Mouse (Mus musculus) gastrocnemius, adult 18-20 months (tissue): Measurements from ENCODE around the gene Grik4. TPM values are rescaled to one million over a fixed set of nuclear protein-coding genes. Genes with fewer than 3 reads are reported as not detected.
"Not testable (repeated sequence)": the region's sequence is repeated elsewhere in the genome, so short reads cannot be mapped to it uniquely, and the experiment has no call there.

ENCODE experiments used
- DNase-seq: peaks from one replicate; pipeline ENCODE4 v3.0.0; 2021; ENCODE audit warnings: low spot score
- long read RNA-seq, 2 experiments: library from polyadenylated mRNA; stranded (forward); transcript quantifications; one replicate each; pipeline ENCODE4 v2.0.0; 2021
- total RNA-seq, 2 experiments: library from RNA; stranded (reverse); gene quantifications; 2 replicates each; pipeline ENCODE4 v1.2.3; 2021

Gene Grik4
- under 1 TPM in 1 of 2 experiments, not detected in 1; 0.12 TPM for total RNA-seq
- long read RNA-seq, experiment 1: 0 reads
- long read RNA-seq, experiment 2: 0 reads

GRCm38 (mm10) chr9:42943781-42944535 is at the start of gene Grik4:
Gene Grik4 (minus strand): TSS chr9:42944493.
- DNase-seq: no peak

- DNase-seq: no peak
Observed at GRCm38 (mm10) chr9:42993659-42994058, 49.4 kb upstream of the Grik4 start.

- DNase-seq: no peak
Observed at GRCm38 (mm10) chr9:42987988-42988387, 43.7 kb upstream of the Grik4 start.

- no peak for DNase-seq
Observed at GRCm38 (mm10) chr9:42968894-42969521, 24.7 kb upstream of the Grik4 start.

GRCm38 (mm10) chr9:42967731-42968130 is 23.4 kb upstream of the Grik4 start:
- no peak for DNase-seq

- DNase-seq: not testable (repeated sequence)
Observed at GRCm38 (mm10) chr9:42964809-42965208, 20.5 kb upstream of the Grik4 start.

- no peak for DNase-seq
Observed at GRCm38 (mm10) chr9:42964366-42964765, 20.1 kb upstream of the Grik4 start.

GRCm38 (mm10) chr9:42962506-42962905 is 18.2 kb upstream of the Grik4 start:
- no peak for DNase-seq

GRCm38 (mm10) chr9:42958401-42958800 is 14.1 kb upstream of the Grik4 start:
- no peak for DNase-seq

GRCm38 (mm10) chr9:42948381-42948780 is 4.1 kb upstream of the Grik4 start:
- no peak for DNase-seq

- no peak for DNase-seq
Observed at GRCm38 (mm10) chr9:42945174-42945573, 881 bp upstream of the Grik4 start.

- DNase-seq: peak; percentile 82
Observed at GRCm38 (mm10) chr9:42944536-42945006, 278 bp upstream of the Grik4 start.

GRCm38 (mm10) chr9:42943057-42943529 is 1.2 kb downstream of the Grik4 start:
- DNase-seq: no peak

- DNase-seq: no peak
Observed at GRCm38 (mm10) chr9:42942148-42942547, 2.1 kb downstream of the Grik4 start.

- DNase-seq: no peak
Observed at GRCm38 (mm10) chr9:42932146-42932545, 12.1 kb downstream of the Grik4 start.

GRCm38 (mm10) chr9:42927498-42927897 is 16.8 kb downstream of the Grik4 start:
- no peak for DNase-seq

GRCm38 (mm10) chr9:42926564-42926963 is 17.7 kb downstream of the Grik4 start:
- no peak for DNase-seq

GRCm38 (mm10) chr9:42921830-42922229 is 22.5 kb downstream of the Grik4 start:
- no peak for DNase-seq

- DNase-seq: no peak
Observed at GRCm38 (mm10) chr9:42920190-42920589, 24.1 kb downstream of the Grik4 start.

GRCm38 (mm10) chr9:42917911-42918310 is 26.4 kb downstream of the Grik4 start:
- DNase-seq: no peak

- no peak for DNase-seq
Observed at GRCm38 (mm10) chr9:42913201-42913600, 31.1 kb downstream of the Grik4 start.

- DNase-seq: no peak
Observed at GRCm38 (mm10) chr9:42908657-42909313, 35.5 kb downstream of the Grik4 start.
